Mouse (Mus musculus): ENCODE data around the gene Mxd1.

Mxd1 gene

DNA sequence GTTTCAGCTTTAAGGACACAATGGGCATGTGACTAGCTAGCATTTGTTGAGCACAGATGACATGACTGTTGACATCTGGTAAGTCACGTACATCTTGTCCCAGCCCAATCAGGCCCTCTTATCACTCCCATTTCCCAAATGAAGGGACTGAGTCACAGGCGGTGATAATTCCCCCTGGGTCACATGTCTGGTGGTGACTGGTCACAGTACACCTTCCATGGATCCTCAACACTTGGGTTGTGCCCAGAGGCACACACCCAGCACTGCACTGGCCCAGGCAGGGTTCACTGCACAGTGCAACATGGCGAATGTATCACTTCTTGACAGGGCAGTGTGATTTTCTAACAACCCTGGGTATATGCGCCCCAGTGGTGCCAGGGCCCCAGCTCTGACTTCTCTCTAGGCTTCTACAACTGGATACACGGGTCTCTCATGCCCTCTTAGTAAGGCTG is 70.2 kb downstream of the Mxd1 start:
- no peak for DNase-seq

All from cerebellum, postnatal 36 days (tissue).